Mouse (Mus musculus) embryonic facial prominence, embryonic 10.5 days (tissue): ENCODE data around the gene Rnf166. TPM values are rescaled to one million over a fixed set of nuclear protein-coding genes. Genes with fewer than 3 reads are reported as not detected.

Experiments
- DNase-seq: peaks from one replicate; pipeline ENCODE4 v3.0.0-alpha.2; 2017; ENCODE audit warnings: low spot score
- H3K27ac ChIP-seq: fragments of 300-500 bp; sonication (generic); replicated peaks from 2 replicates; pipeline ENCODE4 v1.5.1; 2016; ENCODE audit warnings: mild to moderate bottlenecking
- H3K27me3 ChIP-seq: fragments of 300-500 bp; sonication (generic); replicated peaks from 2 replicates; pipeline ENCODE4 v1.6.1; 2016; ENCODE audit warnings: low read depth, mild to moderate bottlenecking; ENCODE audit not compliant: poor library complexity, severe bottlenecking
- H3K36me3 ChIP-seq: fragments of 300-500 bp; sonication (generic); replicated peaks from 2 replicates; pipeline ENCODE4 v1.6.1; 2016; ENCODE audit warnings: mild to moderate bottlenecking, moderate library complexity
- H3K4me1 ChIP-seq: fragments of 300-500 bp; sonication (generic); 2 replicates; pipeline ENCODE4 v1.6.1; 2016
- H3K4me3 ChIP-seq: fragments of 300-500 bp; sonication (generic); 2 replicates; pipeline ENCODE4 v1.5.1; 2016; ENCODE audit warnings: mild to moderate bottlenecking, moderate library complexity
- H3K9me3 ChIP-seq: fragments of 300-500 bp; sonication (generic); 2 replicates; pipeline ENCODE4 v1.6.1; 2016; ENCODE audit warnings: mild to moderate bottlenecking
- WGBS: fragments of 180-500 bp; shearing (Covaris S2); methylation state at CpG from one replicate; pipeline ENCODE4 v1.1.7; 2016; 5-methylcytosine and 5-hydroxymethylcytosine counted together
- polyA plus RNA-seq: library from polyadenylated mRNA; unstranded; fragments of >200 nt; fragmentation: Nextera tagmentation; extraction: Ambion mirVana; gene quantifications from 2 replicates; pipeline ENCODE4 v1.2.1, GENCODE M21; 2016

Rnf166 gene
- polyA plus RNA-seq, 1 experiment from 2014 or later: 33.6 TPM

DNA sequence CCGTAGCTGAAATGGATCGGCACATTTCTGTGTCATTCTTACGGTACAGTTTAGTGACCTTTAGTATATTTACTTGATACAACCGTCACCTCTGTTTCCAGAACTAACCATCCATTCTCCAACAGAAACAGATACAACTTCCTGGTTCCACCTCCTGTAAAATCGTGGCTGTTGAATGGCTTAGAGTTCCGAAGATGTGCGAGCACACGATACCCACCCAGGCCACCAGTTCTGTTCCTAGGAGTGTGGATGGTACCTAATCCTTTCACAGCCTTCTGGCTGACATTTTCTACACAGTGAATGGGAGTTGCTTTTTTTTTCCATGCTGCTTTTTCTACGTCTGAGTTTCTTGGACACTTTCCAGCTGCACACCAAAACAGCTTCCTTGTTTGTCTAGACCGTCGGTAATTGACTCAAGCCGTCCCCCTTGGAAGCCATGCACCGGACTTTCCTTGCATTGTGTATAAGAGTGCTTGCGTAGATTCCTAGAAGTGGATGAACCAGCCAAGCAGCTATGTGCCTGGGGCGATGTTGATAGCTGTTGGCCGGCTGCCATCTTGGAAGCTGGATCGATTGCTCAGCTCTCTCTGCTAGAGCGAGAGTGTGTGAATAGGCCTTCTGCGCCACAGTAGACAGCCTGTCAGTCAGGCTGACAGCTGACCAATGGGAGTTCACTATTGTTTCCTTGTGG, 31.7 kb downstream of the Rnf166 start:
- peaks cover 33% of the 10 kb centered on the region for H3K4me1 ChIP-seq
- H3K36me3 ChIP-seq: peaks cover 10% of the 10 kb centered on the region
- H3K9me3 ChIP-seq: no peaks in the 10 kb centered on the region
- peak overlapping the region; percentile 91 for H3K27ac ChIP-seq
- WGBS: 37% methylated on average over 19 of the region's 19 CpGs
- peak overlapping the region; percentile 72 for H3K4me3 ChIP-seq
- H3K27me3 ChIP-seq: 0 out of 2 replicates have a peak, but pooled peaks cover 4% of the 10 kb centered on the region
- peak; percentile 73 for DNase-seq

DNA sequence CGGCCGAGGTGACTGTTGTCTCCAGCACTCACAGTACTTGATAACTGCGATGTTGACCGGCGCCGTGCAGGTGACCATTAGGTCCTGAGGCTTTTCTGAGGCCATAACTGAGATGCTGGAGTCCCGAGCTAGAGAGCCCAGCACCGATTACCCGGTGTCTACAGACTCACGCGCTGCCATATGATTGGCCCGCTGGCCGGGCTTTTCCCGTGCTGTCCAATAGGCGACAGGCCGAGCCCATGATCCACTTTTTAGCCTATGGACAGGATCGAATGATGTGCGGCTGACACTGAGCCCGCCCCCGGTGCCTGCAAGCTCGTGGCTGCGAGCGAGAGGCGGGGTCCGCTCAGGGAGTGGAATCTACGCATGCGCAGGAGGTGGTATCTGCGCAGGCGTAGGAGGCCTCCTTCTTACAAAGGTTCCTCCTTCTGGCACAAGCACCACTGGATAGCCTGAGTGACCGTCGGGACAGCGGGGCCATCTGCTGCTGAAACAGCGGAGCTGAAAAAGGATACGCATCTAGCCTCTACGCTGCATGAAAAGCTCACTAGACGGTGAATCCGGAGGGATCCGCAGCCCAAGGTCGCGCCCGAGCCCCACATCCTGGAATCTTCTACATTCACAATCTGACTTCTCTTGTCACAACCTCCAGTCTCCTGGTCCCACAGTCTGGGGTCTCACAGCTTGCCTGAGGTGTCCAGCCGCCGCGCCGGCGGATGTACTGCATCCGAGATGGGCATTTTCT, 32.4 kb downstream of the Rnf166 start, which contains the start of gene Mvd:
Gene Mvd (minus strand): TSS at position 161 of the 745 bp plus-strand sequence.
- Histone ChIP-seq H3K4me3 (peak within 1 kb of the TSS; percentile 72), H3K9me3 (no peaks in the 10 kb centered on the region), H3K4me1 (peaks cover 33% of the 10 kb centered on the region), H3K36me3 (peaks cover 17% of the 10 kb centered on the region), H3K27me3 (no peaks in the 10 kb centered on the region), H3K27ac (peak within 1 kb of the TSS; percentile 91)
- DNase-seq: peak; percentile 99
- WGBS: under 1% methylated on average over 47 of the region's 47 CpGs

DNA sequence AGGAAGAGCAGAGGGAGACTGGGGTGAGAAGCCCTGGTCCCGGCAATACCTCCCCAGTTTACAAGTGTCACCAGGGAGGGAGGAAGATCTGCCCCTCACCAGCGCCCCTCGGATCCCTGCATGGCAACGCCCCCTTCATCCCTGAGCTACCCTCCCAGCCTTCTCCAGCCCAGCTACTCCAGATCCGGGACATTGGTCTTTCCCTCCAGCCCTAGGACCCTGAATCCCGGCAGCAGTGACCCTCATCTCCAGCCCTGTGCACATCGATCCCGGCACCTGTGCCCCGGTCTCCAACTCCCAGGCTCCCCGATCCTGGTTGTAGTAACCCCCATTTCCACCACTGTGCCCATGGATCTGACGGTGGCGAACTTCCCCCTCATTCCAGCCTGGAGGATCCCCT, 33.1 kb downstream of the Rnf166 start:
- peak overlapping the region; percentile 91 for H3K27ac ChIP-seq
- H3K9me3 ChIP-seq: no peaks in the 10 kb centered on the region
- H3K4me3 ChIP-seq: peak overlapping the region; percentile 72
- H3K4me1 ChIP-seq: peaks cover 40% of the 10 kb centered on the region
- DNase-seq: peak; percentile 45
- no peaks in the 10 kb centered on the region for H3K27me3 ChIP-seq
- peaks cover 24% of the 10 kb centered on the region for H3K36me3 ChIP-seq
- 1% methylated on average over 12 of the region's 12 CpGs for WGBS

DNA sequence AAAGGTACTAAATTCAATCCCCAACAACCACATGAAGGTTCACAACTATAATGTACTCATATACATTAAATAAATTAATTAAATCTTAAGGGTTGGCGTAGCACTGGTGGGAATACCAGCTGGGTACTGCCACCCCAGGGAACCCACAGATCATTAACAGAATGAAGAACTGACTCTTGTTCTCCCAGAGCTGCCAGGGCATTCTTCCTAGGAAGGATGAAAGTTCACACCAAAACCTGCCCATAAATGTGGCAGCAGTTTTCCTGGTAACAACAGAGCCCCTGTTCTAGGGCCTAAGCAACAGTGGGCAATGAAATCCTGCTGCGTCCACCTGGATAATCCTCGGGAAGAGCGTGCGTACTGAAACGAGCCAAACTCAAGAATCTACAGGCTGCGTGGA, 33.5 kb downstream of the Rnf166 start:
- no peak for DNase-seq
- Histone ChIP-seq H3K36me3 (peaks cover 28% of the 10 kb centered on the region), H3K27ac (peak overlapping the region; percentile 91), H3K9me3 (no peaks in the 10 kb centered on the region), H3K27me3 (no peaks in the 10 kb centered on the region), H3K4me1 (peaks cover 43% of the 10 kb centered on the region), H3K4me3 (peak overlapping the region; percentile 72)
- 25% methylated on average over 7 of the region's 7 CpGs for WGBS

DNA sequence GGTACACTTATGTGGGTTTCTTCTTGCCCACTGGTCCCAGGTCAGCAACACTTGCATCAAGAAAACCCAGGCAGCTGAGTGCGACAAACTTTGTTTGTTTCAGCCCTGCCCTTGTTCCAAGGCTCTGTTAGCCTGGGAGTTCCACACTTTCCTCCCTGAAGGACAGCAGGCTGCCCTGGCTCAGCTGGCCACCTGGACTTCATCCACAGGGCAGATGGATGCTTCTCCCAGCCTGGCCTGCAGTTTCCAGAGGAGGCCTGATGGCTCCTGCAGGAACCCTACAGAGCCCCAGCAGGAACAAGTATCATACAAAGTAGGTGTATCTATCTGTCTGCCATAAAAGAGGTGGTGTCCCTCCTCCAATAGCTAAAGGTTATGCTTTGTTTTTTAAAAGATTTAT, 34.5 kb downstream of the Rnf166 start:
- H3K27ac ChIP-seq: no peak overlapping the region
- 95% methylated on average over 1 of the region's 1 CpGs for WGBS
- peaks cover 38% of the 10 kb centered on the region for H3K36me3 ChIP-seq
- no peak for DNase-seq
- H3K27me3 ChIP-seq: no peaks in the 10 kb centered on the region
- H3K4me1 ChIP-seq: peaks cover 43% of the 10 kb centered on the region
- H3K4me3 ChIP-seq: no peak overlapping the region
- H3K9me3 ChIP-seq: no peaks in the 10 kb centered on the region

DNA sequence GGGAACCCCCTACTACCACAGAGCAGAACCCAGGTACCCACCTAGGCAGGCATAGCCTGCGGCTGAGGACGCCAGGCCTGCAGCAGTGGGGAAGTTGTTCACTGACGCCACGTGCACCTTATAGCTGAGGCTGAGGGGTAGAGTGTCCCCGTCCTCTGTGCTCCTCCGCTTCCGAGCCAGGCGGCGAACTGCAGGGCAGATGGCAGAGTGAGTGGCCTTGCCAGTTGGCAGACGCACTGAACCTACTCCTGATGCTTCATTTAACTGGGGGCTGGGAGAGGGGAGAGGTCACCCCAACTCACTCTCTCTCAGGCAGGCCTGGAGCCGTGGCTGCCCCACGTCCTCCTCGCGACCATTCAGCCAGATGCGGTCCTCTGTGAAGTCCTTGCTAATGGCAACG, 36.5 kb downstream of the Rnf166 start:
- 94% methylated on average over 16 of the region's 16 CpGs for WGBS
- Histone ChIP-seq H3K27me3 (no peaks in the 10 kb centered on the region), H3K9me3 (peaks cover 4% of the 10 kb centered on the region; the same call in 1 of the 2 replicates), H3K36me3 (peaks cover 58% of the 10 kb centered on the region), H3K27ac (no peak overlapping the region), H3K4me1 (peaks cover 24% of the 10 kb centered on the region), H3K4me3 (no peak overlapping the region)
- DNase-seq: no peak

DNA sequence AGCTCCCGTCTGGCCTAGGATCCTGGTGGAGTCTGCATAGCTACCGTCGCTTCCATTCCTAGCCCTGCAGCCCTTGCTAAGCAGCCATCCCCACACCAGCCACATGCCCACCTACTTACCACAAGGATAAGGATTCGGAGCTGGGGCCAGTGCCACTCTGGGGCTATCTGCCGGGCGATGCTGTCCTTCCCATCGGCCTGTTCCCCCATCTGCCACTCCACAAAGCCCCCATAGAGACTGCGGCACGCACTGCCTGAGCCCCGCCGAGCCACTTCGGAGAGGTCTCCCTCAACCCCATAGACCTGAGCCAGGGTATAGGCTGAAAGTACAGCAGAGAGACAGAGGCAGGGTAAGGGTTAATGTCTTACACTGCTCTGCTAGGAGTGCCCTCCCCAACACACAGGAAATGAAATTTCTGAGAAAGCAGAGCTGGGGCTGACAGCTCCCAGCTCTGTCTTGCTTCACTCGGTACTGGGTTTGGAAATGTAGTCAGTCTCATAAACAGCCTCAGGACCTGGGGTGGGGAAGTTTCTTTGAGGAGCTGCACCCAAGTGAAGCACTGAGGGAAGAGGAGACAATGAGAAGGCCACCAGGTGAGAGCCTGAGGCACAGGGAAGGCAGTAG, 38.0 kb downstream of the Rnf166 start:
- 0 out of 2 replicates have a peak, but pooled peaks cover 3% of the 10 kb centered on the region for H3K27me3 ChIP-seq
- H3K27ac ChIP-seq: peak overlapping the region; percentile 44
- H3K4me1 ChIP-seq: peaks cover 24% of the 10 kb centered on the region
- peaks cover 71% of the 10 kb centered on the region for H3K36me3 ChIP-seq
- H3K9me3 ChIP-seq: peaks cover 4% of the 10 kb centered on the region; the same call in 1 of the 2 replicates
- no peak for DNase-seq
- WGBS: 88% methylated on average over 13 of the region's 13 CpGs
- H3K4me3 ChIP-seq: no peak overlapping the region

DNA sequence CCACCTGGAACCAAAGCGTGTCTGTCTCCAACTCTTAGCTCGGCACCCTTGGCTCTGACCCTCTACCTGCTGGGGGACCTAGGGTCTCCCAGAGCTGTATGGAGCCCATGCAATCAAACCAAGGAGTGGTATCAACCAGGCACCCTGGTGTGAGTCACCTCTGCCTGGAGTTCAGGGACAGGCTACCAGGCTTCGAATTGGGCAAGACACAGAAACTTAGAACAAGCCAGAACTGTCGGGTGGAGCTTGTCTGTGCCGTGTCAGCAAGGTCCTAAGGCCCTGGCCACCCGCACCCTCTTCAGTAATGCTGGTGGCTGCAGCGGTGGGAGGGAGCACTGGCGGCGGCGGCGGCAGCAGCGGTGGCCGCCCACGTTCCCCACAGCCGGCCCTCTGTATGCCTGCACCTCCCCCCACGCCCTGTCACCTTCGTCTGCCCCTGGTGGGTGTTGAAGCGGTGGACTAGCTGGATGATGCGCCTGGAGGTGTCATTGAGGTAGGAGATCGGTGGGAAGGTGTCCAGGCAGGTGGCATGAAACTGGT, 39.2 kb downstream of the Rnf166 start:
- Histone ChIP-seq H3K9me3 (peaks cover 4% of the 10 kb centered on the region; the same call in 1 of the 2 replicates), H3K4me3 (no peak overlapping the region), H3K27ac (no peak overlapping the region), H3K36me3 (peaks cover 71% of the 10 kb centered on the region), H3K27me3 (peaks cover 6% of the 10 kb centered on the region; the same call in 1 of the 2 replicates), H3K4me1 (peaks cover 26% of the 10 kb centered on the region)
- WGBS: 89% methylated on average over 20 of the region's 20 CpGs
- DNase-seq: no peak

DNA sequence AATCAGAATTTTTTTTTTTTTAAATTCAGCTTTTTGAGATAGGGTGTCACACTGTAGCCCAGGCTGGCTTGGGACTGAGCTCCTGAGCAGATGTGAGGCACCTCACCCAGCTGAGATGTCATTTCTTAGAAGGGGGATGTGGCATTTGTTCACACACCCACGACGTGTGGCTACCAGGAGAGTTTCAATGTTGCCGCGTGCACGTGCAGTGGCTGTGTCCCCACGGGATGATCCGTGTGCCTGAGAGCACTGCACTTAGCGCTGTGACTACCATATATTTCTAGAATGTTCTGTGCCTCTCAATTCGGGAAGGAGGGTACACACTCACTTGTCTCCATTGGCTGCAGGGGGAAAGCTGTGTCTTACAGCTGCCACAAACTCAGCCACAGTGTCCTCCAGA, 39.7 kb downstream of the Rnf166 start:
- Histone ChIP-seq H3K27ac (no peak overlapping the region), H3K27me3 (peaks cover 7% of the 10 kb centered on the region; the same call in 1 of the 2 replicates), H3K4me1 (peaks cover 28% of the 10 kb centered on the region), H3K9me3 (peaks cover 4% of the 10 kb centered on the region; the same call in 1 of the 2 replicates), H3K36me3 (peaks cover 71% of the 10 kb centered on the region), H3K4me3 (no peak overlapping the region)
- no peak for DNase-seq
- 97% methylated on average over 9 of the region's 9 CpGs for WGBS

DNA sequence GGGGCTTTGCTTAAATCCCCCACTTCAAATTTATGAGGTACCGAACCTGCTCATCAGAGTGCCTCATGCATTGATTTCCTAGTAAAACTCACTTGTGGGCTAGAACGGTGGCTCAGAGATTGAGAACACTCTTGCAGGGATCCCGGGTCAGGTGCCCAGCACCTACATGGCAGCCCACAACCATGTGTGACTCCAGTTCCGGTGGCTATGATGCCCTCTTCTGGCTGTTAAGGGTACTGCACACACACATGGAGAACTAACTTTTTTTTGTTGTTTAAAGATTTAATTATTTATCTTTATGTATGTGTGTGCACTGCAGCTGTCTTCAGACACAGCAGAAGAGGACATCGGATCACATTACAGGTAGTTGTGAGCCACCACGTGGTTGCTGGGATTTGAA, 40.5 kb downstream of the Rnf166 start:
- 88% methylated on average over 6 of the region's 6 CpGs for WGBS
- H3K27me3 ChIP-seq: peaks cover 7% of the 10 kb centered on the region; the same call in 1 of the 2 replicates
- H3K4me3 ChIP-seq: no peak overlapping the region
- peaks cover 28% of the 10 kb centered on the region for H3K4me1 ChIP-seq
- no peak for DNase-seq
- H3K36me3 ChIP-seq: peaks cover 71% of the 10 kb centered on the region
- H3K9me3 ChIP-seq: peaks cover 4% of the 10 kb centered on the region; the same call in 1 of the 2 replicates
- no peak overlapping the region for H3K27ac ChIP-seq

DNA sequence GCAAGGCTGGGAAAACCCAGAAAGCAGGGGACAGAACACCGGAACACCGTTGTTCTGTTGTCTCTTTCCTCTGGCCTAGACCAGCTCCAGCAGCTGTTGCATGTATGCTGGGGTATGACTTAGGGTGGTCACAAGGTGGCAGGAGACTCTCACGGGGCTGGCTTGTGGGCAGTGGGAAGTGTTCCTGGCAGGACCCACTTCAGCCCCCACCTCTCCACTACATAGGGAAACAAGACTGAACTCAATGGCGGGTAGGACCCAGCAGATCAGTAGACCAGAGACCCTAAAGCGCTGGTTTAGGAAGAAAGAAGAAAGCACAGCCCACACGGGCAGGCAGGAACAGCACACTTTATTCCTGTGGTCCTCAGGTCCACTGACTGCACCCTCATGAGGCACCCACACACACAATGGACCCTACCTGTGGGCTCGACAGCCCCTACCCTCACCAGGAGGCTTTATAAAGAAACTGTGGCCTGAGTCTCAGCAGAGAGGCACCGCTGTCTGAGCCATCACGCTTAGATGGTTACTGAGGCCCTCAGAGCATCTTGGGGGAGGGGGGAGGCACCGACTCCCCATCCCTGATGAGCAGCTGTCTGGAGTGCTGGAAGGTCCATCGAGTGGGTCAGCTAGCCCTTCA, 42.5 kb downstream of the Rnf166 start:
- DNase-seq: no peak

More for the DNA sequence above, 42.5 kb downstream of the Rnf166 start:
- Histone ChIP-seq H3K36me3 (peaks cover 53% of the 10 kb centered on the region), H3K27ac (no peak overlapping the region; the same call in 1 of the 2 replicates), H3K27me3 (peaks cover 7% of the 10 kb centered on the region; the same call in 1 of the 2 replicates), H3K4me1 (peaks cover 28% of the 10 kb centered on the region), H3K4me3 (peak overlapping the region; percentile 61; the same call in 1 of the 2 replicates), H3K9me3 (peaks cover 4% of the 10 kb centered on the region; the same call in 1 of the 2 replicates)
- WGBS: 68% methylated on average over 11 of the region's 11 CpGs
